Mouse (Mus musculus): ENCODE results near the gene Vdr. TPM values are rescaled to one million over a fixed set of nuclear protein-coding genes. Genes with fewer than 3 reads are reported as not detected.
"Not testable (repeated sequence)": the region's sequence is repeated elsewhere in the genome, so short reads cannot be mapped to it uniquely, and the experiment has no call there.

Vdr gene
- total and polyA plus RNA-seq, 2 experiments from 2014 or later = 0.12 to 0.27 TPM

DNA sequence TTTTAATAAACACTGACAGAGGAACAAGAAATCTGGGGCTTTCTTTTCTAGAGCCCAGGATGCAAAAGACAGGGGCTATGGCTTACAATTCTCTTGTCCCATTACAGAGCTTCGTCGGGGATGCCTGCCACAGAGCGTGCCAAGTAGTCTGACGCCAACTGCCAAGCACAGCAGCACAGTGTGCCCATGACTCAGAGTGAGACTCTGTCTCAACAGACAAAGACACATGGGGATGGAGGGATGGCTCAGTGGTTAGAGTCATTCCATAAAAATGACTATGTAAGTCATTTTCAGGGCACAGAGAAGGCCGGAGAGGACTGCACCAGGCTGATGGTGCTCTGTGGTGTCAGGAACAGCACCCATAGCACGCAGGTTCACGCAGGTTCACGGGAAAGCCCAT, 38.3 kb downstream of the Vdr start:
- DNase-seq (ENCODE audit: low spot score) (no peak), ATAC-seq (ENCODE audit: low FRiP score) (no peak)
- Histone ChIP-seq H3K9me3 (ENCODE audit: low read length) (no peaks in the 10 kb centered on the region), H3K4me2 (ENCODE audit: low read depth, low read length, poor library complexity, severe bottlenecking) (no peak overlapping the region), H3K9ac (replicated peaks; ENCODE audit: low read length, poor library complexity, severe bottlenecking) (no peak overlapping the region), H3K36me3 (ENCODE audit: insufficient read depth, low read length) (no peaks in the 10 kb centered on the region), H3K4me3 (ENCODE audit: low read depth, low read length) (no peak overlapping the region), H3K27ac (ENCODE audit: low read depth, low read length) (no peak overlapping the region), H3K4me1 (ENCODE audit: insufficient read depth, low read length) (no peaks in the 10 kb centered on the region), H3K27me3 (ENCODE audit: insufficient read depth, low read length) (no peaks in the 10 kb centered on the region)
- 91% methylated on average over 8 of the region's 8 CpGs for WGBS
- TF ChIP-seq CTCF (IDR thresholded peaks at IDR 0.05) = no peak

- no peaks in the 10 kb centered on the region for H3K9me3 ChIP-seq (ENCODE audit: low read length)
- TF ChIP-seq CTCF (IDR thresholded peaks at IDR 0.05) = no peak
- ATAC-seq (ENCODE audit: low FRiP score) = no peak
- H3K27ac ChIP-seq (ENCODE audit: low read depth, low read length) = no peak overlapping the region
- no peaks in the 10 kb centered on the region for H3K36me3 ChIP-seq (ENCODE audit: insufficient read depth, low read length)
- H3K4me2 ChIP-seq (ENCODE audit: low read depth, low read length, poor library complexity, severe bottlenecking) = no peak overlapping the region
- DNase-seq (ENCODE audit: low spot score) = no peak
- no peaks in the 10 kb centered on the region for H3K27me3 ChIP-seq (ENCODE audit: insufficient read depth, low read length)
- 84% methylated on average over 19 of the region's 19 CpGs for WGBS
- no peaks in the 10 kb centered on the region for H3K4me1 ChIP-seq (ENCODE audit: insufficient read depth, low read length)
- H3K9ac ChIP-seq (replicated peaks; ENCODE audit: low read length, poor library complexity, severe bottlenecking) = no peak overlapping the region
- H3K4me3 ChIP-seq (ENCODE audit: low read depth, low read length) = no peak overlapping the region
Observed at GRCm38 (mm10) chr15:97871055-97872030, 39.1 kb downstream of the Vdr start.

DNA sequence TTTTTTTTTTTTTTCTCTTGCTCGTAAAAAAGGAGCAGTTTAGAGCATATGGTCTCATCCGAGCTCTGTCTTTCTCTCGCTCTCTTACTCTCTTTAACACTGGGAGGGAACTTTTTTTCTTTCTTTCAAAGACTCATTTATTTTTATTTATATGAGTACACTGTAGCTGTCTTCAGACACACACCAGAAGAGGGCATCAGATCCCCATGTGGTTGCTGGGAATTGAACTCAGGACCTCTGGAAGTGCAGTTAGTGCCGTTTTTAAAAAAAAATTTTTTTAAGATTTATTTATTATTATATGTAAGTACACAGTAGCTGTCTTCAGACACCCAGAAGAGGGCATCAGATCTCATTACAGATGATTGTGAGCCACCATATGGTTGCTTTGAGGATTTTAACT, 40.3 kb downstream of the Vdr start:
- ATAC-seq (ENCODE audit: low FRiP score); H3K36me3 ChIP-seq (ENCODE audit: insufficient read depth, low read length); H3K4me2 ChIP-seq (ENCODE audit: low read depth, low read length, poor library complexity, severe bottlenecking); H3K27ac ChIP-seq (ENCODE audit: low read depth, low read length); H3K4me1 ChIP-seq (ENCODE audit: insufficient read depth, low read length); H3K9me3 ChIP-seq (ENCODE audit: low read length); DNase-seq (ENCODE audit: low spot score); H3K4me3 ChIP-seq (ENCODE audit: low read depth, low read length); H3K9ac ChIP-seq (replicated peaks; ENCODE audit: low read length, poor library complexity, severe bottlenecking); H3K27me3 ChIP-seq (ENCODE audit: insufficient read depth, low read length): not testable (repeated sequence)
- 84% methylated on average over 4 of the region's 4 CpGs for WGBS

DNA sequence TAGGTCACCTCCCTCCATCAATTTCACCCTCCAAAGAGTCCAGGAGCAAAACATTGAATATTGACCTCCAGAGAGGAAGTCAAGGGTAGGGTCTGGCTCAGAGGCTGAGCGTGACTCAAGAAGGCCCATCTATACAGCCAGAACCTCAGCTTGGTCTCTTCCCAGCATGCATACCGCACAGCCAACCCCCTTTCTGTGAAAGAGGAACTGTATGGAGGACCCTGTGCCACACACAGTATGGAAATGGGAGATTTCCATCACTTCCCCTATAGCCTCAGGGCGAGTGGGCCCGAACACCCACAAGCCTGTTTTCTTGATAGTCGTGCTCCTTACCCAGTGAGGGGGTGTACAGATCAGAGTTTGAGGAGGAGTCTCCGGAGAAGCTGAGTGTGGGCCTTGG, 41.4 kb downstream of the Vdr start:
- Histone ChIP-seq H3K27ac (ENCODE audit: low read depth, low read length) (no peak overlapping the region), H3K9me3 (ENCODE audit: low read length) (no peaks in the 10 kb centered on the region), H3K9ac (replicated peaks; ENCODE audit: low read length, poor library complexity, severe bottlenecking) (no peak overlapping the region), H3K27me3 (ENCODE audit: insufficient read depth, low read length) (no peaks in the 10 kb centered on the region), H3K36me3 (ENCODE audit: insufficient read depth, low read length) (no peaks in the 10 kb centered on the region), H3K4me2 (ENCODE audit: low read depth, low read length, poor library complexity, severe bottlenecking) (no peak overlapping the region), H3K4me3 (ENCODE audit: low read depth, low read length) (no peak overlapping the region), H3K4me1 (ENCODE audit: insufficient read depth, low read length) (no peaks in the 10 kb centered on the region)
- no peak for TF ChIP-seq CTCF (IDR thresholded peaks at IDR 0.05)
- no peak for DNase-seq (ENCODE audit: low spot score)
- no peak for ATAC-seq (ENCODE audit: low FRiP score)
- WGBS = 90% methylated on average over 6 of the region's 6 CpGs

DNA sequence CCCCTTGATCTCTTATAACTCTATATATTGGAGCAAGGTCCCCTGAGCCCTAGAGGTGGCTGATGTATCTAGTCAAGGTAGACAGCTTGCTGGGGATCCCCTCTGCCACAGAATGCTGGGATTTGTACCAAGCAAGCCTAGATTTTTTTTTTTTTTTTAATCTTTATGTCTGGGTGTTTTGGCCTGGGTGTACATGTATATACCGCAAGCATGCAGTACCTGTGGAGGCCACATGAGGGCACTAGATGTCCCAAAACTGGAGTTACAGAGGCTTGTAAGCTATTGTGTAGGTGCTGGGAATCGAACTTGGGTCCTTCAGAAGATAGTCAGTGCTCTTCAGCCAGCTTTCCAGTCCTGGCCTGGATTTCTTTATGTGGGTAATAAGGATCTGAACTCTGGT, 44.4 kb downstream of the Vdr start:
- Histone ChIP-seq H3K4me1 (ENCODE audit: insufficient read depth, low read length) (no peaks in the 10 kb centered on the region), H3K27ac (ENCODE audit: low read depth, low read length) (no peak overlapping the region), H3K9ac (replicated peaks; ENCODE audit: low read length, poor library complexity, severe bottlenecking) (no peak overlapping the region), H3K36me3 (ENCODE audit: insufficient read depth, low read length) (no peaks in the 10 kb centered on the region), H3K9me3 (ENCODE audit: low read length) (no peaks in the 10 kb centered on the region), H3K4me3 (ENCODE audit: low read depth, low read length) (no peak overlapping the region), H3K27me3 (ENCODE audit: insufficient read depth, low read length) (no peaks in the 10 kb centered on the region), H3K4me2 (ENCODE audit: low read depth, low read length, poor library complexity, severe bottlenecking) (no peak overlapping the region)
- DNase-seq (ENCODE audit: low spot score) (no peak), ATAC-seq (ENCODE audit: low FRiP score) (no peak)
- 96% methylated on average over 2 of the region's 2 CpGs for WGBS
- peak; percentile 34 for TF ChIP-seq CTCF (IDR thresholded peaks at IDR 0.05)

DNA sequence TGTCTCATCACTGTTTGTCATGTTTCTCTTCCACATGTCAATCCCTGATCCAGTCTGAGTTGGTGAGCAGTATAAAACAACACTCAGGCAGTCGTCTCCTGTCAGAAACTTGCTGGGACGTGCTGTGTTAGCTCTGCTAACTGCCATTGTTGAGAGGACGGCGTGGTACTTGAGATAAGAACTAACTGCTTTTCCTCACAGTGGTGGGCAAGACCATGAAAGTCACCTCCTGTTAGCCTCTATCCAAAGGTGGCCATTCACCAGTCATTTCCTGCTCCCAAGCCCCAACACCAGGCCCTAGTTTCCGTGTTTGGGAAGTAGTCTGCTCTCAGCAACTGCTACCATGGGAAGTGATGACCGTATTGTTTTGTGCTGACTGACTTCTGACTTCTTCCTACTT, 45.3 kb downstream of the Vdr start:
- no peak for TF ChIP-seq CTCF (IDR thresholded peaks at IDR 0.05)
- Histone ChIP-seq H3K4me3 (ENCODE audit: low read depth, low read length) (no peak overlapping the region), H3K9ac (replicated peaks; ENCODE audit: low read length, poor library complexity, severe bottlenecking) (no peak overlapping the region)

More for the DNA sequence above, 45.3 kb downstream of the Vdr start:
- H3K36me3 ChIP-seq (ENCODE audit: insufficient read depth, low read length) = no peaks in the 10 kb centered on the region
- no peaks in the 10 kb centered on the region for H3K4me1 ChIP-seq (ENCODE audit: insufficient read depth, low read length)
- no peak overlapping the region for H3K4me2 ChIP-seq (ENCODE audit: low read depth, low read length, poor library complexity, severe bottlenecking)
- H3K27ac ChIP-seq (ENCODE audit: low read depth, low read length) = no peak overlapping the region
- WGBS = 59% methylated on average over 6 of the region's 6 CpGs
- no peak for DNase-seq (ENCODE audit: low spot score)
- H3K27me3 ChIP-seq (ENCODE audit: insufficient read depth, low read length) = no peaks in the 10 kb centered on the region
- no peaks in the 10 kb centered on the region for H3K9me3 ChIP-seq (ENCODE audit: low read length)
- no peak for ATAC-seq (ENCODE audit: low FRiP score)

Data from midbrain, postnatal 0 days (tissue).